Mouse (Mus musculus) CH12.LX (cell line): ENCODE results near the gene Gabrb1. TPM values are rescaled to one million over a fixed set of nuclear protein-coding genes. Genes with fewer than 3 reads are reported as not detected.

Experiments
- DNase-seq: peaks from one replicate; pipeline ENCODE4 v3.0.0-alpha.2; 2013; ENCODE audit errors: extremely low read depth
- H3K27ac ChIP-seq: 2 replicates; pipeline ENCODE4 v1.5.1; 2012; ENCODE audit warnings: low read depth, mild to moderate bottlenecking, control low read depth, moderate library complexity; ENCODE audit not compliant: insufficient read depth
- H3K27me3 ChIP-seq: replicated peaks from 2 replicates; pipeline ENCODE3; 2012; ENCODE audit warnings: inconsistent platforms
- H3K36me3 ChIP-seq, 2 experiments: replicated peaks in 1 of 2; 2 replicates each; pipeline versions ENCODE3 to v1.6.1; 2012; ENCODE audit warnings: inconsistent platforms in 1 of 2, low read length in 1 of 2, mild to moderate bottlenecking in 1 of 2, mixed read lengths in 1 of 2, moderate library complexity in 1 of 2; ENCODE audit not compliant: control insufficient read depth in 1 of 2, insufficient read depth in 1 of 2
- H3K4me1 ChIP-seq, 2 experiments: 2 replicates each; pipeline ENCODE4 v1.6.1; 2012; ENCODE audit warnings: inconsistent platforms in 1 of 2, moderate library complexity in 1 of 2; ENCODE audit not compliant: insufficient read depth in 2 of 2, control insufficient read depth in 1 of 2
- H3K4me2 ChIP-seq: 2 replicates; pipeline ENCODE4 v1.6.1; 2012; ENCODE audit warnings: low read depth, mild to moderate bottlenecking, control low read depth; ENCODE audit not compliant: poor library complexity, insufficient read depth, severe bottlenecking
- H3K4me3 ChIP-seq, 3 experiments: fragments of 150-350 bp in 1 of 3; sonication (generic) in 1 of 3; replicated peaks in 1 of 3; 2 replicates each; pipeline versions ENCODE3 to v1.5.1; 2011 to 2012; ENCODE audit warnings: low read depth in 2 of 3, low read length in 2 of 3, mild to moderate bottlenecking in 2 of 3, moderate library complexity in 2 of 3, control low read depth in 1 of 3, improper control_type of control experiment in 1 of 3, inconsistent platforms in 1 of 3, mixed read lengths in 1 of 3; ENCODE audit not compliant: poor library complexity in 1 of 3
- H3K79me2 ChIP-seq: replicated peaks from 2 replicates; pipeline ENCODE4 v1.6.1; 2012; ENCODE audit warnings: mild to moderate bottlenecking, moderate library complexity; ENCODE audit not compliant: control insufficient read depth, poor library complexity, insufficient read depth, severe bottlenecking; ENCODE audit errors: extremely low read depth
- H3K9ac ChIP-seq: 2 replicates; pipeline ENCODE4 v1.6.1; 2012; ENCODE audit warnings: low read depth, mild to moderate bottlenecking, control low read depth, moderate library complexity; ENCODE audit not compliant: insufficient read depth
- H3K9me3 ChIP-seq: replicated peaks from 2 replicates; pipeline ENCODE3; 2012; ENCODE audit warnings: low read length, inconsistent platforms, mixed read lengths
- BHLHE40 ChIP-seq: IDR thresholded peaks from 2 replicates; pipeline ENCODE4 v1.6.1; 2011; ENCODE audit warnings: mild to moderate bottlenecking, low read depth, low read length, improper control_type of control experiment
- CTCF ChIP-seq, 2 experiments: IDR thresholded peaks in 1 of 2; conservative IDR thresholded peaks in 1 of 2; 2 replicates each; pipeline ENCODE4 v1.5.1; 2011 to 2012; ENCODE audit warnings: low read depth in 2 of 2, low read length in 2 of 2, improper control_type of control experiment in 1 of 2, inconsistent platforms in 1 of 2, mild to moderate bottlenecking in 1 of 2, moderate library complexity in 1 of 2
- ELF1 ChIP-seq: IDR thresholded peaks from 2 replicates; pipeline ENCODE4 v1.6.1; 2014; ENCODE audit warnings: low read depth, mild to moderate bottlenecking, inconsistent platforms, low read length, improper control_type of control experiment
- ETS1 ChIP-seq: conservative IDR thresholded peaks from 2 replicates; pipeline ENCODE4 v1.6.1; 2012; ENCODE audit warnings: low read depth, mild to moderate bottlenecking, inconsistent platforms, low read length, improper control_type of control experiment, moderate library complexity
- GABPA ChIP-seq: IDR thresholded peaks from 2 replicates; pipeline ENCODE4 v1.6.1; 2012; ENCODE audit warnings: low read depth, low read length, improper control_type of control experiment, inconsistent platforms; ENCODE audit not compliant: insufficient replicate concordance
- HCFC1 ChIP-seq: IDR thresholded peaks from 2 replicates; pipeline ENCODE4 v1.6.1; 2012; ENCODE audit warnings: low read depth, mild to moderate bottlenecking, inconsistent platforms, low read length, improper control_type of control experiment
- IRF4 ChIP-seq: IDR thresholded peaks from 2 replicates; pipeline ENCODE4 v1.6.1; 2014; ENCODE audit warnings: low read depth, mild to moderate bottlenecking, inconsistent platforms, low read length, improper control_type of control experiment
- JUN ChIP-seq: IDR thresholded peaks from 2 replicates; pipeline ENCODE4 v1.6.1; 2011; ENCODE audit warnings: low read depth, mild to moderate bottlenecking, low read length, improper control_type of control experiment, moderate library complexity; ENCODE audit not compliant: insufficient read depth
- JUND ChIP-seq: conservative IDR thresholded peaks from 2 replicates; pipeline ENCODE4 v1.6.1; 2011; ENCODE audit warnings: low read depth, low read length, improper control_type of control experiment
- MAFK ChIP-seq: IDR thresholded peaks from 2 replicates; pipeline ENCODE4 v1.6.1; 2011; ENCODE audit warnings: low read length, improper control_type of control experiment; ENCODE audit not compliant: insufficient replicate concordance
- MAZ ChIP-seq: IDR thresholded peaks from 2 replicates; pipeline ENCODE4 v1.6.1; 2012; ENCODE audit warnings: low read depth, mild to moderate bottlenecking, inconsistent platforms, low read length, improper control_type of control experiment, moderate library complexity
- MEF2A ChIP-seq: IDR thresholded peaks from 2 replicates; pipeline ENCODE4 v1.6.1; 2014; ENCODE audit warnings: low read depth, mild to moderate bottlenecking, inconsistent platforms, low read length, improper control_type of control experiment, borderline replicate concordance
- NRF1 ChIP-seq: IDR thresholded peaks from 2 replicates; pipeline ENCODE4 v1.6.1; 2014; ENCODE audit warnings: low read depth, mild to moderate bottlenecking, inconsistent platforms, low read length, improper control_type of control experiment, moderate library complexity
- POLR2A ChIP-seq: IDR thresholded peaks from 2 replicates; pipeline ENCODE4 v1.6.1; 2011; ENCODE audit warnings: low read depth, mild to moderate bottlenecking, improper control_type of control experiment, low read length
- POLR2AphosphoS2 ChIP-seq: IDR thresholded peaks from 2 replicates; pipeline ENCODE4 v1.6.1; 2011; ENCODE audit warnings: low read depth, low read length, improper control_type of control experiment
- RAD21 ChIP-seq: IDR thresholded peaks from 2 replicates; pipeline ENCODE4 v1.6.1; 2011; ENCODE audit warnings: low read depth, mild to moderate bottlenecking, low read length, improper control_type of control experiment, moderate library complexity
- TCF12 ChIP-seq: IDR thresholded peaks from 2 replicates; pipeline ENCODE4 v1.6.1; 2014; ENCODE audit warnings: low read depth, mild to moderate bottlenecking, inconsistent platforms, low read length, improper control_type of control experiment
- USF2 ChIP-seq: conservative IDR thresholded peaks from 2 replicates; pipeline ENCODE4 v1.6.1; 2011; ENCODE audit warnings: low read depth, low read length, improper control_type of control experiment
- ZC3H11A ChIP-seq: IDR thresholded peaks from 2 replicates; pipeline ENCODE4 v1.6.1; 2012; ENCODE audit warnings: low read depth, mild to moderate bottlenecking, inconsistent platforms, low read length, improper control_type of control experiment
- ZKSCAN1 ChIP-seq: IDR thresholded peaks from 2 replicates; pipeline ENCODE4 v1.6.1; 2012; ENCODE audit warnings: low read depth, inconsistent platforms, low read length, improper control_type of control experiment, borderline replicate concordance
- ZMIZ1 ChIP-seq: IDR thresholded peaks from 2 replicates; pipeline ENCODE4 v1.6.1; 2012; ENCODE audit warnings: low read depth, mild to moderate bottlenecking, inconsistent platforms, low read length, improper control_type of control experiment
- ZNF384 ChIP-seq: IDR thresholded peaks from 2 replicates; pipeline ENCODE4 v1.6.1; 2012; ENCODE audit warnings: low read depth, low read length, improper control_type of control experiment, inconsistent platforms
- dilution Hi-C: fragments of 300-500 bp; cut with MboI; formaldehyde crosslinking; loops from 2 replicates; pipeline ENCODE4 v1.14.3; 2020; ENCODE audit warnings: low sequenced_read_pairs; ENCODE audit not compliant: extremely low pct_unique_long_range_greater_than_20kb, extremely low pct_ligation_motif_present
- in situ Hi-C: fragments of 300-500 bp; cut with MboI; formaldehyde crosslinking; loops from 3 replicates; pipeline ENCODE4 v1.14.3; 2019; ENCODE audit warnings: low sequenced_read_pairs, low pct_ligation_motif_present, low pct_unique_long_range_greater_than_20kb, mixed read lengths
- polyA plus RNA-seq: library from polyadenylated mRNA; unstranded; fragments of >175 nt; gene quantifications from 2 replicates; pipeline ENCODE4 v1.2.1, GENCODE M21; 2012; ENCODE audit warnings: low read depth; ENCODE audit not compliant: insufficient read length
- total RNA-seq, 2 experiments: library from RNA; depleted of rRNA; stranded (reverse); fragments of 300-350 nt in 1 of 2; fragments of >200 nt in 1 of 2; gene quantifications; 2 replicates each; pipeline ENCODE4 v1.2.3; 2012 to 2014

Gabrb1 gene
- total and polyA plus RNA-seq, 3 experiments: 0.04 TPM; not detected in 2

- Histone ChIP-seq H3K36me3 (no peaks in the 10 kb centered on the region), H3K9ac (no peak overlapping the region), H3K27ac (no peak overlapping the region), H3K4me2 (no peak overlapping the region), H3K27me3 (no peaks in the 10 kb centered on the region), H3K9me3 (no peaks in the 10 kb centered on the region), H3K4me1 (no peaks in the 10 kb centered on the region), H3K4me3 (no peak overlapping the region), H3K79me2 (no peaks in the 10 kb centered on the region)
- in situ Hi-C loops: no loop called here
- TF ChIP-seq ELF1: no peak
- TF ChIP-seq CTCF (conservative IDR thresholded peaks at IDR 0.05 in 1 of 2, IDR thresholded peaks at IDR 0.05 in 1 of 2; ENCODE audit: low read depth in 2 of 2, low read length in 2 of 2): no peak
- no peak for TF ChIP-seq POLR2AphosphoS2
- TF ChIP-seq ETS1: no peak
- no peak for TF ChIP-seq GABPA
- no peak for TF ChIP-seq RAD21
- TF ChIP-seq ZKSCAN1: no peak
- TF ChIP-seq BHLHE40: no peak
- TF ChIP-seq JUN: no peak
- TF ChIP-seq MAZ: no peak
- no peak for TF ChIP-seq HCFC1
- no peak for TF ChIP-seq ZC3H11A
- no peak for TF ChIP-seq POLR2A
- no peak for TF ChIP-seq USF2
- TF ChIP-seq MAFK: no peak
- TF ChIP-seq IRF4: no peak
- dilution Hi-C loops: no loop called here
- DNase-seq: no peak
Measured at GRCm38 (mm10) chr5:71842241-71842640, 184.3 kb downstream of the Gabrb1 start.

GRCm38 (mm10) chr5:71898214-71898613, 240.3 kb downstream of the Gabrb1 start:
- dilution Hi-C loops: no loop called here
- no peak overlapping the region for H3K4me3 ChIP-seq

More at GRCm38 (mm10) chr5:71898214-71898613, 240.3 kb downstream of the Gabrb1 start:
- H3K36me3 ChIP-seq: no peaks in the 10 kb centered on the region
- H3K27me3 ChIP-seq: no peaks in the 10 kb centered on the region
- in situ Hi-C loops: no loop called here
- no peaks in the 10 kb centered on the region for H3K9me3 ChIP-seq
- DNase-seq: no peak
- no peaks in the 10 kb centered on the region for H3K79me2 ChIP-seq
- H3K4me2 ChIP-seq: no peak overlapping the region
- no peaks in the 10 kb centered on the region for H3K4me1 ChIP-seq
- no peak overlapping the region for H3K9ac ChIP-seq
- no peak overlapping the region for H3K27ac ChIP-seq
- TF ChIP-seq MAFK (no peak), ZNF384 (no peak), GABPA (no peak), USF2 (no peak), ELF1 (no peak), JUND (no peak), TCF12 (no peak), MEF2A (no peak), ZKSCAN1 (no peak), MAZ (no peak), NRF1 (no peak), ZMIZ1 (no peak), ZC3H11A (no peak)
